Mouse (Mus musculus) testis, adult 2 months (tissue): Measurements from ENCODE around the gene Cacna1i.

Experiments used
- CTCF ChIP-seq: fragments of 200-500 bp; IDR thresholded peaks from 2 replicates; pipeline ENCODE4 v1.5.1; 2012; ENCODE audit warnings: low read depth, mild to moderate bottlenecking, inconsistent platforms, low read length, moderate library complexity; ENCODE audit not compliant: control insufficient read depth, insufficient read depth, insufficient replicate concordance
- POLR2A ChIP-seq: fragments of 200-500 bp; IDR thresholded peaks from 2 replicates; pipeline ENCODE4 v1.6.1; 2012; ENCODE audit warnings: low read depth, mild to moderate bottlenecking, inconsistent platforms, low read length, moderate library complexity; ENCODE audit not compliant: control insufficient read depth

GRCm38 (mm10) chr15:80325756-80326155 lies 38.7 kb downstream of the Cacna1i start:
- no peak for TF ChIP-seq CTCF
- TF ChIP-seq POLR2A, result no peak
